Comparison of ENCODE assay signal across 9 mouse cellular contexts in genomic region chr16:4632050-4632449, GRCm38 (mm10). TPM values are rescaled to one million over a fixed set of nuclear protein-coding genes. Genes with fewer than 3 reads are reported as not detected.
DNase-seq lines count a peak whose midpoint lies in the region; ATAC-seq and TF ChIP-seq lines count a peak whose summit lies in the region.
"Had no signal": no experiment of that assay in that cellular context is flagged by ENCODE, and none has a peak within 500 bp of the region (broad histone marks: within the 10 kb centered on the region; RNA-seq: fewer than 3 reads in every experiment).

No protein-coding gene starts in this region.

- TF ChIP-seq CTCF in CH12.LX (conservative IDR thresholded peaks at IDR 0.05 in 1 of 2, IDR thresholded peaks at IDR 0.05 in 1 of 2; ENCODE audit: low read depth in 2 of 2, low read length in 2 of 2), result peak; percentile 15 to 66; a peak in 2 of 4 replicates
- TF ChIP-seq CTCF in liver, adult 2 months (IDR thresholded peaks at IDR 0.05; ENCODE audit: low read depth, low read length), result peak; percentile 60

- no peak overlapping the region for H3K4me3 ChIP-seq in CH12.LX (replicated peaks in 1 of 3; ENCODE audit: low read depth in 2 of 3, low read length in 2 of 3, poor library complexity in 1 of 3)
- H3K4me3 ChIP-seq in embryonic facial prominence, embryonic 14.5 days (ENCODE audit: low read depth, low read length), result no peak overlapping the region
- no peak overlapping the region for H3K4me3 ChIP-seq in liver, adult 2 months (ENCODE audit: insufficient read depth, low read depth, low read length)
- H3K4me3 ChIP-seq: neural tube, embryonic 12.5 days had no signal

- peak; percentile 47; the same call in 1 of the 2 replicates for ATAC-seq in embryonic facial prominence, embryonic 14.5 days (ENCODE audit: low read depth)
- ATAC-seq in megakaryocyte progenitor cell, adult 5-6 weeks (replicated peaks; ENCODE audit: poor library complexity), result no peak

- H3K4me2 ChIP-seq in CH12.LX (ENCODE audit: insufficient read depth, low read depth, poor library complexity, severe bottlenecking), result no peak overlapping the region
- H3K4me2 ChIP-seq in embryonic facial prominence, embryonic 14.5 days (ENCODE audit: low read depth, low read length), result no peak overlapping the region
- H3K4me2 ChIP-seq: neural tube, embryonic 12.5 days had no signal

- H3K9ac ChIP-seq in CH12.LX (ENCODE audit: insufficient read depth, low read depth), result no peak overlapping the region
- H3K9ac ChIP-seq in embryonic facial prominence, embryonic 14.5 days (ENCODE audit: low read depth, low read length), result no peak overlapping the region
- H3K9ac ChIP-seq in liver, adult 2 months (ENCODE audit: low read depth, low read length), result no peak overlapping the region
- H3K9ac ChIP-seq: neural tube, embryonic 12.5 days had no signal

- H3K4me1 ChIP-seq in CH12.LX (ENCODE audit: control insufficient read depth in 1 of 2, insufficient read depth in 2 of 2), result peaks cover 2 to 10% of the 10 kb centered on the region in 2 experiments; a peak in 2 of 4 replicates
- H3K4me1 ChIP-seq in embryonic facial prominence, embryonic 14.5 days (ENCODE audit: control insufficient read depth, insufficient read depth, low read length), result no peaks in the 10 kb centered on the region
- H3K4me1 ChIP-seq in liver, adult 2 months (ENCODE audit: control insufficient read depth, insufficient read depth, low read length), result no peaks in the 10 kb centered on the region
- H3K4me1 ChIP-seq: neural tube, embryonic 12.5 days had no signal

- peak; percentile 89 for DNase-seq in heart, adult 11 months
- no peak for DNase-seq in heart, adult 8-10 months (ENCODE audit: low spot score)
- DNase-seq in CH12.LX (ENCODE audit: extremely low read depth), result no peak
- peak; percentile 59 for DNase-seq in embryonic facial prominence, embryonic 14.5 days (ENCODE audit: low spot score)
- no peak for DNase-seq in liver, adult 2 months (ENCODE audit: extremely low read depth, low read depth, low spot score)
- no peak for DNase-seq in spleen, postnatal 4 days (ENCODE audit: low spot score in 2 of 2)
- no peak for DNase-seq in ovary, postnatal 10 days (ENCODE audit: low spot score)

- dilution Hi-C loops in CH12.LX (cut with MboI; ENCODE audit: extremely low pct_ligation_motif_present, extremely low pct_unique_long_range_greater_than_20kb, low sequenced_read_pairs), result no loop called here

- no peak for TF ChIP-seq EP300 in CH12.LX (IDR thresholded peaks at IDR 0.05; ENCODE audit: low read length)

- in situ Hi-C loops in CH12.LX (cut with MboI; ENCODE audit: low pct_ligation_motif_present, low pct_unique_long_range_greater_than_20kb, low sequenced_read_pairs), result loop anchor here (5.0 to 25.0 kb wide), 2 partner anchors 40 to 505 kb away; partner anchors contain the start of genes Ppl and Sec14l5

- H3K36me3 ChIP-seq in CH12.LX (replicated peaks in 1 of 2; ENCODE audit: control insufficient read depth in 1 of 2, insufficient read depth in 1 of 2, low read length in 1 of 2), result peaks cover 74 to 99% of the 10 kb centered on the region in 2 experiments
- H3K36me3 ChIP-seq in embryonic facial prominence, embryonic 14.5 days (ENCODE audit: control insufficient read depth, insufficient read depth, low read length), result peaks cover 5% of the 10 kb centered on the region; the same call in 1 of the 2 replicates
- no peaks in the 10 kb centered on the region for H3K36me3 ChIP-seq in liver, adult 2 months (ENCODE audit: control insufficient read depth, insufficient read depth, low read length)

- TF ChIP-seq RAD21 in CH12.LX (IDR thresholded peaks at IDR 0.05; ENCODE audit: low read depth, low read length), result peak; percentile 15

- H3K79me2 ChIP-seq in CH12.LX (replicated peaks; ENCODE audit: control insufficient read depth, extremely low read depth, insufficient read depth, poor library complexity, severe bottlenecking), result no peaks in the 10 kb centered on the region
- H3K79me2 ChIP-seq in liver, adult 2 months (ENCODE audit: control insufficient read depth, insufficient read depth, low read length), result no peaks in the 10 kb centered on the region

- H3K9me3 ChIP-seq in CH12.LX (replicated peaks; ENCODE audit: low read length), result no peaks in the 10 kb centered on the region
- no peaks in the 10 kb centered on the region for H3K9me3 ChIP-seq in embryonic facial prominence, embryonic 14.5 days (ENCODE audit: control insufficient read depth, low read length)
- H3K9me3 ChIP-seq: neural tube, embryonic 12.5 days had no signal

- no peaks in the 10 kb centered on the region for H3K27me3 ChIP-seq in CH12.LX (replicated peaks)
- no peaks in the 10 kb centered on the region for H3K27me3 ChIP-seq in embryonic facial prominence, embryonic 14.5 days (replicated peaks; ENCODE audit: control insufficient read depth, insufficient read depth, low read length)
- no peaks in the 10 kb centered on the region for H3K27me3 ChIP-seq in liver, adult 2 months (ENCODE audit: control insufficient read depth, insufficient read depth, low read length)
- H3K27me3 ChIP-seq: neural tube, embryonic 12.5 days had no signal

- TF ChIP-seq POLR2A in CH12.LX (IDR thresholded peaks at IDR 0.05; ENCODE audit: low read depth, low read length), result no peak
- TF ChIP-seq POLR2A in liver, adult 2 months (IDR thresholded peaks at IDR 0.05; ENCODE audit: extremely low read depth, insufficient read depth, low read length), result no peak

- WGBS in embryonic facial prominence, embryonic 14.5 days, result 43% methylated on average over 7 of the region's 7 CpGs
- 53% methylated on average over 7 of the region's 7 CpGs for WGBS in liver, adult 2 months

- H3K27ac ChIP-seq in CH12.LX (ENCODE audit: insufficient read depth, low read depth), result no peak overlapping the region
- no peak overlapping the region for H3K27ac ChIP-seq in embryonic facial prominence, embryonic 14.5 days (replicated peaks; ENCODE audit: low read depth, low read length)
- H3K27ac ChIP-seq in liver, adult 2 months (replicated peaks; ENCODE audit: insufficient read depth, low read depth, low read length), result no peak overlapping the region
- H3K27ac ChIP-seq: neural tube, embryonic 12.5 days had no signal

TF ChIP-seq in CH12.LX, 34 proteins besides CTCF, POLR2A, EP300 and RAD21:
- TF ChIP-seq SMC3 (IDR thresholded peaks at IDR 0.05; ENCODE audit: low read depth, low read length) (peak; percentile 66), GABPA (IDR thresholded peaks at IDR 0.05; ENCODE audit: insufficient replicate concordance, low read depth, low read length) (no peak)

RNA-seq across cellular contexts. Expression of gene Pam16, which starts 7.3 kb away (rescaled TPM):
- 100 to 1,000 TPM; 145 to 188 (median 160) TPM for total RNA-seq in heart, adult 8-10 months (2022)
- 152 and 158 TPM in 2 replicates for total RNA-seq in CH12.LX (2012; rRNA removed)
- 93.3 and 103 TPM in 2 replicates for total RNA-seq in CH12.LX (2014; rRNA removed)
- polyA plus RNA-seq in CH12.LX (2012; ENCODE audit: insufficient read length, low read depth), result 11.6 and 38.2 TPM in 2 replicates
- 90.8 and 90.9 TPM in 2 replicates for polyA plus RNA-seq in embryonic facial prominence, embryonic 14.5 days (2014; fragmentation: Nextera tagmentation; extraction: Ambion mirVana)
- 36.8 and 41.7 TPM in 2 replicates for total RNA-seq in liver, adult 2 months (2014; rRNA removed)
- 10.8 and 13.5 TPM in 2 replicates for polyA plus RNA-seq in liver, adult 2 months (2012; rRNA removed)
- 74.0 and 86.1 TPM in 2 replicates for total RNA-seq in megakaryocyte progenitor cell, adult 5-6 weeks (2015)
- 19.1 and 35.2 TPM in 2 replicates for total RNA-seq in megakaryocyte progenitor cell, adult 5-6 weeks (2017)

RNA-seq across cellular contexts. Expression of gene Vasn, which starts 7.7 kb away (rescaled TPM):
- total RNA-seq in heart, adult 8-10 months (2022), result 1 to 10 TPM; 6.9 to 9.3 (median 8.1) TPM
- total RNA-seq in CH12.LX (2012; rRNA removed) (1.4 and 2.0 TPM in 2 replicates), CH12.LX (2014; rRNA removed) (2.2 TPM in 2 replicates)
- polyA plus RNA-seq in CH12.LX (2012; ENCODE audit: insufficient read length, low read depth), result 4.1 and 5.0 TPM in 2 replicates
- 31.3 and 32.4 TPM in 2 replicates for polyA plus RNA-seq in embryonic facial prominence, embryonic 14.5 days (2014; fragmentation: Nextera tagmentation; extraction: Ambion mirVana)
- total RNA-seq in liver, adult 2 months (2014; rRNA removed), result 4.0 and 5.1 TPM in 2 replicates
- polyA plus RNA-seq in liver, adult 2 months (2012; rRNA removed), result 12.6 and 18.0 TPM in 2 replicates
- total RNA-seq in megakaryocyte progenitor cell, adult 5-6 weeks (2015), result 0.07 and 0.49 TPM in 2 replicates
- 0.17 and 0.34 TPM in 2 replicates for total RNA-seq in megakaryocyte progenitor cell, adult 5-6 weeks (2017)

RNA-seq across cellular contexts. Expression of gene Dnaja3, which starts 7.7 kb away (rescaled TPM):
- total RNA-seq in heart, adult 8-10 months (2022), result 100 to 1,000 TPM; 146 to 154 (median 153) TPM
- total RNA-seq in CH12.LX (2012; rRNA removed) (80.4 and 81.8 TPM in 2 replicates), CH12.LX (2014; rRNA removed) (85.1 and 85.3 TPM in 2 replicates)
- polyA plus RNA-seq in CH12.LX (2012; ENCODE audit: insufficient read length, low read depth), result 51.5 and 56.6 TPM in 2 replicates
- 57.6 and 57.7 TPM in 2 replicates for polyA plus RNA-seq in embryonic facial prominence, embryonic 14.5 days (2014; fragmentation: Nextera tagmentation; extraction: Ambion mirVana)
- total RNA-seq in liver, adult 2 months (2014; rRNA removed), result 76.3 and 81.0 TPM in 2 replicates
- 37.7 and 43.1 TPM in 2 replicates for polyA plus RNA-seq in liver, adult 2 months (2012; rRNA removed)
- total RNA-seq in megakaryocyte progenitor cell, adult 5-6 weeks (2015), result 24.6 and 26.3 TPM in 2 replicates
- 59.5 and 71.1 TPM in 2 replicates for total RNA-seq in megakaryocyte progenitor cell, adult 5-6 weeks (2017)

RNA-seq across cellular contexts. Expression of gene Glis2, which starts 37.5 kb away (rescaled TPM):
- 10 to 100 TPM in 2 of 4 experiments, 1 to 10 TPM in 2; 7.3 to 13.5 (median 9.5) TPM for total RNA-seq in heart, adult 8-10 months (2022)
- 2.1 and 2.5 TPM in 2 replicates for total RNA-seq in CH12.LX (2012; rRNA removed)
- 0.39 and 0.59 TPM in 2 replicates for total RNA-seq in CH12.LX (2014; rRNA removed)
- 3.2 and 3.3 TPM in 2 replicates for polyA plus RNA-seq in CH12.LX (2012; ENCODE audit: insufficient read length, low read depth)
- polyA plus RNA-seq in embryonic facial prominence, embryonic 14.5 days (2014; fragmentation: Nextera tagmentation; extraction: Ambion mirVana), result 34.7 and 36.3 TPM in 2 replicates
- 0.47 and 0.55 TPM in 2 replicates for total RNA-seq in liver, adult 2 months (2014; rRNA removed)
- polyA plus RNA-seq in liver, adult 2 months (2012; rRNA removed), result 1.7 and 2.5 TPM in 2 replicates
- 1.1 and 1.5 TPM in 2 replicates for total RNA-seq in megakaryocyte progenitor cell, adult 5-6 weeks (2015)
- 0.64 and 1.1 TPM in 2 replicates for total RNA-seq in megakaryocyte progenitor cell, adult 5-6 weeks (2017)

RNA-seq across cellular contexts. Expression of gene Coro7, which starts 47.5 kb away (rescaled TPM):
- total RNA-seq in heart, adult 8-10 months (2022), result 10 to 100 TPM; 11.3 to 16.1 (median 15.4) TPM
- 19.8 and 20.0 TPM in 2 replicates for total RNA-seq in CH12.LX (2012; rRNA removed)
- total RNA-seq in CH12.LX (2014; rRNA removed), result 5.7 and 6.1 TPM in 2 replicates
- polyA plus RNA-seq in CH12.LX (2012; ENCODE audit: insufficient read length, low read depth), result 40.2 and 43.2 TPM in 2 replicates
- polyA plus RNA-seq in embryonic facial prominence, embryonic 14.5 days (2014; fragmentation: Nextera tagmentation; extraction: Ambion mirVana), result 11.5 and 16.1 TPM in 2 replicates
- total RNA-seq in liver, adult 2 months (2014; rRNA removed), result 6.1 and 8.5 TPM in 2 replicates
- 17.3 and 22.7 TPM in 2 replicates for polyA plus RNA-seq in liver, adult 2 months (2012; rRNA removed)
- total RNA-seq in megakaryocyte progenitor cell, adult 5-6 weeks (2015), result 62.1 and 67.0 TPM in 2 replicates
- 34.1 and 40.2 TPM in 2 replicates for total RNA-seq in megakaryocyte progenitor cell, adult 5-6 weeks (2017)

Comparison
In these comparisons a context has a peak if more than half of its experiments do, and no peak if none do; other contexts are left out.
1. DNase-seq: peak in heart, adult 11 months (single experiment) and embryonic facial prominence, embryonic 14.5 days (single experiment); none in heart, adult 8-10 months (single experiment), CH12.LX (single experiment), liver, adult 2 months (single experiment), spleen, postnatal 4 days (0 of 2) and ovary, postnatal 10 days (single experiment).